Mouse (Mus musculus) brain, embryonic 14.5 days (tissue): ENCODE results near the gene Epm2a.

Experiments
- CTCF ChIP-seq: fragments of 200-500 bp; IDR thresholded peaks from 2 replicates; pipeline ENCODE4 v1.5.1; 2012; ENCODE audit warnings: inconsistent platforms, mild to moderate bottlenecking, moderate library complexity, borderline replicate concordance; ENCODE audit not compliant: insufficient read depth, insufficient read length; ENCODE audit errors: extremely low read depth
- POLR2A ChIP-seq: fragments of 200-500 bp; IDR thresholded peaks from 2 replicates; pipeline ENCODE4 v1.6.1; 2012; ENCODE audit warnings: mild to moderate bottlenecking, inconsistent platforms, borderline replicate concordance; ENCODE audit not compliant: poor library complexity, insufficient read depth, insufficient read length, severe bottlenecking; ENCODE audit errors: extremely low read depth

DNA sequence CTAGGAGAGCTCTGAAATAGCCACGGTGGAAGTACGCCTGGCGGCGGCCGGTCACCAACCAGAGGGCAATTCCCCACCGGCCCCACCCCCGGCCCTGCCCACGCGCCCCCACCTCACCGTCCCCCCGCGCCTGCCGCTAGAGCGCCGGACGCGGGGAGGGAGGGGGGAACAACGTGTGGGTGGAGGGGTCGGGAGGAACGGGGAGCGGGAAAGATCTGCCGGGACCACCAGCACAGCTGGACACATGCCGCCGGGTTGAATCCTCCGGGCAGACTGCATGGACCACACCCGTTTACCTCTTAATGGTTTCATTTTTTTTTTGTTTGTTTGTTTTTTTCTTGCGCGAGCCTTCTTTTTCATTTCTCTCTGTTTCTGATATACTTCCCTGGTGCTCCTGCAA, 148.8 kb downstream of the Epm2a start:
- no peak for TF ChIP-seq CTCF
- no peak for TF ChIP-seq POLR2A
